Mouse (Mus musculus): ENCODE results near the gene Fez1.

The Fez1 gene

GRCm38 (mm10) chr9:36821644-36822000, at the start of gene Fez1:
Fez1 (plus strand) TSS chr9:36821864.
- ATAC-seq (ENCODE audit: insufficient number of reproducible peaks, low FRiP score, low TSS enrichment), result peak; percentile 40; the same call in 1 of the 2 replicates

- no peak for ATAC-seq (ENCODE audit: insufficient number of reproducible peaks, low FRiP score, low TSS enrichment)
These were observed 37.7 kb upstream of the Fez1 start for GRCm38 (mm10) chr9:36783921-36784320.

- ATAC-seq (ENCODE audit: insufficient number of reproducible peaks, low FRiP score, low TSS enrichment), result no peak
These were observed 29.5 kb upstream of the Fez1 start for GRCm38 (mm10) chr9:36792191-36792590.

GRCm38 (mm10) chr9:36794487-36794886, 27.2 kb upstream of the Fez1 start:
- no peak for ATAC-seq (ENCODE audit: insufficient number of reproducible peaks, low FRiP score, low TSS enrichment)

GRCm38 (mm10) chr9:36795556-36795955, 26.1 kb upstream of the Fez1 start:
- no peak for ATAC-seq (ENCODE audit: insufficient number of reproducible peaks, low FRiP score, low TSS enrichment)

GRCm38 (mm10) chr9:36796224-36796623, 25.4 kb upstream of the Fez1 start:
- no peak for ATAC-seq (ENCODE audit: insufficient number of reproducible peaks, low FRiP score, low TSS enrichment)

GRCm38 (mm10) chr9:36796781-36797555, 24.7 kb upstream of the Fez1 start, which contains the start of gene Ei24:
Ei24 (minus strand) TSS chr9:36797393.
- peak; percentile 95 for ATAC-seq (ENCODE audit: insufficient number of reproducible peaks, low FRiP score, low TSS enrichment)

GRCm38 (mm10) chr9:36801961-36802360, 19.7 kb upstream of the Fez1 start:
- ATAC-seq (ENCODE audit: insufficient number of reproducible peaks, low FRiP score, low TSS enrichment), result no peak

GRCm38 (mm10) chr9:36802951-36803350, 18.7 kb upstream of the Fez1 start:
- no peak for ATAC-seq (ENCODE audit: insufficient number of reproducible peaks, low FRiP score, low TSS enrichment)

- ATAC-seq (ENCODE audit: insufficient number of reproducible peaks, low FRiP score, low TSS enrichment), result no peak
These were observed 18.3 kb upstream of the Fez1 start for GRCm38 (mm10) chr9:36803386-36803785.

GRCm38 (mm10) chr9:36803926-36804325, 17.7 kb upstream of the Fez1 start:
- no peak for ATAC-seq (ENCODE audit: insufficient number of reproducible peaks, low FRiP score, low TSS enrichment)

- no peak for ATAC-seq (ENCODE audit: insufficient number of reproducible peaks, low FRiP score, low TSS enrichment)
These were observed 16.2 kb upstream of the Fez1 start for GRCm38 (mm10) chr9:36805256-36805975.

GRCm38 (mm10) chr9:36808126-36808785, 13.4 kb upstream of the Fez1 start:
- no peak for ATAC-seq (ENCODE audit: insufficient number of reproducible peaks, low FRiP score, low TSS enrichment)

GRCm38 (mm10) chr9:36814486-36814885, 7.2 kb upstream of the Fez1 start:
- ATAC-seq (ENCODE audit: insufficient number of reproducible peaks, low FRiP score, low TSS enrichment), result no peak

- no peak for ATAC-seq (ENCODE audit: insufficient number of reproducible peaks, low FRiP score, low TSS enrichment)
These were observed 2.8 kb upstream of the Fez1 start for GRCm38 (mm10) chr9:36818905-36819304.

GRCm38 (mm10) chr9:36820969-36821643, 558 bp upstream of the Fez1 start:
- ATAC-seq (ENCODE audit: insufficient number of reproducible peaks, low FRiP score, low TSS enrichment), result no peak

GRCm38 (mm10) chr9:36822024-36822423, 360 bp downstream of the Fez1 start:
- ATAC-seq (ENCODE audit: insufficient number of reproducible peaks, low FRiP score, low TSS enrichment), result no peak

GRCm38 (mm10) chr9:36826612-36827363, 5.1 kb downstream of the Fez1 start:
- no peak for ATAC-seq (ENCODE audit: insufficient number of reproducible peaks, low FRiP score, low TSS enrichment)

- ATAC-seq (ENCODE audit: insufficient number of reproducible peaks, low FRiP score, low TSS enrichment), result no peak
These were observed 9.7 kb downstream of the Fez1 start for GRCm38 (mm10) chr9:36831401-36831800.

- peak; percentile 85 for ATAC-seq (ENCODE audit: insufficient number of reproducible peaks, low FRiP score, low TSS enrichment)
These were observed 10.9 kb downstream of the Fez1 start for GRCm38 (mm10) chr9:36832529-36832928.

All from cerebellum, adult (tissue).